Mouse (Mus musculus): ENCODE measurements around the gene Magt1. TPM values are rescaled to one million over a fixed set of nuclear protein-coding genes. Genes with fewer than 3 reads are reported as not detected.
"Not testable (repeated sequence)": the region's sequence is repeated elsewhere in the genome, so short reads cannot be mapped to it uniquely, and the experiment has no call there.

Magt1 gene
- polyA plus RNA-seq, 1 experiment from 2014 or later: 51.5 TPM

GRCm38 (mm10) chrX:106017102-106017501 is 5.4 kb upstream of the Magt1 start:
- H3K4me1 ChIP-seq: no peaks in the 10 kb centered on the region
- H3K27ac ChIP-seq: no peak overlapping the region
- WGBS: 91% methylated on average over 3 of the region's 3 CpGs
- DNase-seq (ENCODE audit: low spot score): no peak
- H3K9me3 ChIP-seq (replicated peaks): no peaks in the 10 kb centered on the region
- H3K36me3 ChIP-seq: peaks cover 41% of the 10 kb centered on the region
- no peak overlapping the region for H3K4me3 ChIP-seq
- H3K27me3 ChIP-seq (ENCODE audit: low read depth, poor library complexity, severe bottlenecking): peaks cover 42% of the 10 kb centered on the region

- H3K4me3 ChIP-seq: peak within 1 kb of the TSS; percentile 64
- peaks cover 43% of the 10 kb centered on the region for H3K27me3 ChIP-seq (ENCODE audit: low read depth, poor library complexity, severe bottlenecking)
- H3K27ac ChIP-seq: peak within 1 kb of the TSS; percentile 78
- H3K4me1 ChIP-seq: no peaks in the 10 kb centered on the region
- 8% methylated on average over 26 of the region's 26 CpGs for WGBS
- H3K9me3 ChIP-seq (replicated peaks): no peaks in the 10 kb centered on the region
- peaks cover 28% of the 10 kb centered on the region for H3K36me3 ChIP-seq
- peak; percentile 60 for DNase-seq (ENCODE audit: low spot score)
Measured at GRCm38 (mm10) chrX:106015571-106016322, 4.0 kb upstream of the Magt1 start, which contains the start of gene Cox7b. Cox7b (plus strand) TSS chrX:106015700.

GRCm38 (mm10) chrX:106014741-106015377 is 3.2 kb upstream of the Magt1 start:
- H3K27me3 ChIP-seq (ENCODE audit: low read depth, poor library complexity, severe bottlenecking): peaks cover 43% of the 10 kb centered on the region
- not testable (repeated sequence) for H3K4me1 ChIP-seq; H3K27ac ChIP-seq; DNase-seq (ENCODE audit: low spot score); H3K9me3 ChIP-seq (replicated peaks)
- peaks cover 19% of the 10 kb centered on the region for H3K36me3 ChIP-seq
- WGBS: 65% methylated on average over 2 of the region's 2 CpGs
- peak overlapping the region; percentile 64; the same call in 1 of the 2 replicates for H3K4me3 ChIP-seq

GRCm38 (mm10) chrX:106013217-106013616 is 1.5 kb upstream of the Magt1 start:
- H3K9me3 ChIP-seq (replicated peaks): no peaks in the 10 kb centered on the region
- DNase-seq (ENCODE audit: low spot score): peak; percentile 40
- H3K27me3 ChIP-seq (ENCODE audit: low read depth, poor library complexity, severe bottlenecking): peaks cover 36% of the 10 kb centered on the region
- H3K36me3 ChIP-seq: peaks cover 7% of the 10 kb centered on the region; the same call in 1 of the 2 replicates
- 0 out of 2 replicates have a peak, but pooled peaks cover 5% of the 10 kb centered on the region for H3K4me1 ChIP-seq
- WGBS: 17% methylated on average over 2 of the region's 2 CpGs
- H3K27ac ChIP-seq: no peak overlapping the region
- no peak overlapping the region for H3K4me3 ChIP-seq

GRCm38 (mm10) chrX:106012559-106012958 is 853 bp upstream of the Magt1 start:
- peak overlapping the region; percentile 84 for H3K27ac ChIP-seq
- peak overlapping the region; percentile 42 for H3K4me3 ChIP-seq
- WGBS: 71% methylated on average over 3 of the region's 3 CpGs
- no peaks in the 10 kb centered on the region for H3K9me3 ChIP-seq (replicated peaks)
- peaks cover 6% of the 10 kb centered on the region; the same call in 1 of the 2 replicates for H3K36me3 ChIP-seq
- H3K4me1 ChIP-seq: 0 out of 2 replicates have a peak, but pooled peaks cover 5% of the 10 kb centered on the region
- DNase-seq (ENCODE audit: low spot score): no peak
- H3K27me3 ChIP-seq (ENCODE audit: low read depth, poor library complexity, severe bottlenecking): peaks cover 34% of the 10 kb centered on the region

GRCm38 (mm10) chrX:106010762-106011161 is 944 bp downstream of the Magt1 start:
- H3K9me3 ChIP-seq (replicated peaks): no peaks in the 10 kb centered on the region
- H3K27ac ChIP-seq: peak overlapping the region; percentile 86; the same call in 1 of the 2 replicates
- no peak for DNase-seq (ENCODE audit: low spot score)
- H3K36me3 ChIP-seq: peaks cover 7% of the 10 kb centered on the region; the same call in 1 of the 2 replicates
- peak overlapping the region; percentile 65 for H3K4me3 ChIP-seq
- H3K4me1 ChIP-seq: 0 out of 2 replicates have a peak, but pooled peaks cover 5% of the 10 kb centered on the region
- peaks cover 30% of the 10 kb centered on the region for H3K27me3 ChIP-seq (ENCODE audit: low read depth, poor library complexity, severe bottlenecking)
- WGBS: 12% methylated on average over 3 of the region's 3 CpGs

- no peak overlapping the region for H3K27ac ChIP-seq
- peaks cover 40% of the 10 kb centered on the region for H3K36me3 ChIP-seq
- WGBS: 85% methylated on average over 1 of the region's 1 CpGs
- no peaks in the 10 kb centered on the region for H3K9me3 ChIP-seq (replicated peaks)
- H3K4me3 ChIP-seq: no peak overlapping the region
- no peaks in the 10 kb centered on the region for H3K4me1 ChIP-seq
- H3K27me3 ChIP-seq (ENCODE audit: low read depth, poor library complexity, severe bottlenecking): peaks cover 6% of the 10 kb centered on the region; the same call in 1 of the 2 replicates
- no peak for DNase-seq (ENCODE audit: low spot score)
Measured at GRCm38 (mm10) chrX:106001605-106002004, 10.1 kb downstream of the Magt1 start.

GRCm38 (mm10) chrX:105957091-105957490 is 54.6 kb downstream of the Magt1 start:
- not testable (repeated sequence) for H3K4me3 ChIP-seq; DNase-seq (ENCODE audit: low spot score); H3K4me1 ChIP-seq; H3K27ac ChIP-seq; H3K36me3 ChIP-seq; H3K9me3 ChIP-seq (replicated peaks)
- 83% methylated on average over 14 of the region's 14 CpGs for WGBS
- H3K27me3 ChIP-seq (ENCODE audit: low read depth, poor library complexity, severe bottlenecking): peaks cover 13% of the 10 kb centered on the region; the same call in 1 of the 2 replicates

GRCm38 (mm10) chrX:105953999-105954398 is 57.7 kb downstream of the Magt1 start:
- Histone ChIP-seq H3K9me3 (replicated peaks) (no peaks in the 10 kb centered on the region), H3K27ac (no peak overlapping the region), H3K4me3 (no peak overlapping the region), H3K36me3 (no peaks in the 10 kb centered on the region), H3K4me1 (no peaks in the 10 kb centered on the region), H3K27me3 (ENCODE audit: low read depth, poor library complexity, severe bottlenecking) (peaks cover 13% of the 10 kb centered on the region; the same call in 1 of the 2 replicates)
- DNase-seq (ENCODE audit: low spot score): no peak
- WGBS: 73% methylated on average over 2 of the region's 2 CpGs

- no peaks in the 10 kb centered on the region for H3K4me1 ChIP-seq
- peaks cover 9% of the 10 kb centered on the region; the same call in 1 of the 2 replicates for H3K27me3 ChIP-seq (ENCODE audit: low read depth, poor library complexity, severe bottlenecking)
- H3K4me3 ChIP-seq: no peak overlapping the region
- no peaks in the 10 kb centered on the region for H3K9me3 ChIP-seq (replicated peaks)
- no peak overlapping the region for H3K27ac ChIP-seq
- no peaks in the 10 kb centered on the region for H3K36me3 ChIP-seq
- no peak for DNase-seq (ENCODE audit: low spot score)
- 62% methylated on average over 1 of the region's 1 CpGs for WGBS
Measured at GRCm38 (mm10) chrX:105946357-105946756, 65.3 kb downstream of the Magt1 start.

- Histone ChIP-seq H3K27me3 (ENCODE audit: low read depth, poor library complexity, severe bottlenecking) (peaks cover 19% of the 10 kb centered on the region; the same call in 1 of the 2 replicates), H3K9me3 (replicated peaks) (no peaks in the 10 kb centered on the region), H3K36me3 (no peaks in the 10 kb centered on the region), H3K4me1 (no peaks in the 10 kb centered on the region), H3K4me3 (no peak overlapping the region), H3K27ac (no peak overlapping the region)
- 84% methylated on average over 7 of the region's 7 CpGs for WGBS
- no peak for DNase-seq (ENCODE audit: low spot score)
Measured at GRCm38 (mm10) chrX:105939245-105939644, 72.5 kb downstream of the Magt1 start.

- Histone ChIP-seq H3K27me3 (ENCODE audit: low read depth, poor library complexity, severe bottlenecking) (peaks cover 11% of the 10 kb centered on the region; the same call in 1 of the 2 replicates), H3K36me3 (no peaks in the 10 kb centered on the region), H3K27ac (no peak overlapping the region), H3K4me1 (no peaks in the 10 kb centered on the region), H3K9me3 (replicated peaks) (no peaks in the 10 kb centered on the region), H3K4me3 (no peak overlapping the region)
- no peak for DNase-seq (ENCODE audit: low spot score)
- WGBS: 80% methylated on average over 2 of the region's 2 CpGs
Measured at GRCm38 (mm10) chrX:105937736-105938135, 74.0 kb downstream of the Magt1 start.

- Histone ChIP-seq H3K27ac (no peak overlapping the region), H3K4me3 (no peak overlapping the region), H3K4me1 (no peaks in the 10 kb centered on the region), H3K9me3 (replicated peaks) (no peaks in the 10 kb centered on the region), H3K36me3 (no peaks in the 10 kb centered on the region), H3K27me3 (ENCODE audit: low read depth, poor library complexity, severe bottlenecking) (peaks cover 10% of the 10 kb centered on the region; the same call in 1 of the 2 replicates)
- 65% methylated on average over 5 of the region's 5 CpGs for WGBS
- no peak for DNase-seq (ENCODE audit: low spot score)
Measured at GRCm38 (mm10) chrX:105934341-105934740, 77.4 kb downstream of the Magt1 start.

All from limb, embryonic 10.5 days (tissue).